Comparison of ENCODE assay signal across 8 mouse cellular contexts in genomic region chr16:93543704-93544103, GRCm38 (mm10).
DNase-seq lines count a peak whose midpoint lies in the region; ATAC-seq lines count a peak whose summit lies in the region.

No protein-coding gene starts in this region.

- no peak overlapping the region for H3K4me3 ChIP-seq in forebrain, embryonic 16.5 days (replicated peaks; ENCODE audit: low read length)
- no peak overlapping the region for H3K4me3 ChIP-seq in intestine, embryonic 16.5 days (ENCODE audit: low read length)
- no peak overlapping the region for H3K4me3 ChIP-seq in midbrain, embryonic 16.5 days (ENCODE audit: low read depth, low read length)
- no peak overlapping the region for H3K4me3 ChIP-seq in stomach, embryonic 15.5 days (replicated peaks)

- H3K27me3 ChIP-seq in forebrain, embryonic 16.5 days (replicated peaks; ENCODE audit: control insufficient read depth, insufficient read depth, low read length) = no peaks in the 10 kb centered on the region
- H3K27me3 ChIP-seq in intestine, embryonic 16.5 days (replicated peaks; ENCODE audit: control insufficient read depth, insufficient read depth, low read length) = no peaks in the 10 kb centered on the region
- H3K27me3 ChIP-seq in midbrain, embryonic 16.5 days (ENCODE audit: control insufficient read depth, insufficient read depth, low read depth, low read length) = no peaks in the 10 kb centered on the region
- H3K27me3 ChIP-seq in stomach, embryonic 15.5 days (replicated peaks) = no peaks in the 10 kb centered on the region

- no peaks in the 10 kb centered on the region for H3K36me3 ChIP-seq in forebrain, embryonic 16.5 days (ENCODE audit: control insufficient read depth, insufficient read depth)
- H3K36me3 ChIP-seq in intestine, embryonic 16.5 days (ENCODE audit: control insufficient read depth, insufficient read depth, low read length) = no peaks in the 10 kb centered on the region
- no peaks in the 10 kb centered on the region for H3K36me3 ChIP-seq in midbrain, embryonic 16.5 days (ENCODE audit: control insufficient read depth, insufficient read depth, low read length)
- H3K36me3 ChIP-seq in stomach, embryonic 15.5 days = no peaks in the 10 kb centered on the region

- no peaks in the 10 kb centered on the region for H3K4me1 ChIP-seq in forebrain, embryonic 16.5 days (replicated peaks; ENCODE audit: control insufficient read depth, insufficient read depth, low read length)
- H3K4me1 ChIP-seq in intestine, embryonic 16.5 days (ENCODE audit: control insufficient read depth, insufficient read depth, low read length) = no peaks in the 10 kb centered on the region
- H3K4me1 ChIP-seq in midbrain, embryonic 16.5 days (ENCODE audit: control insufficient read depth, insufficient read depth, low read length) = no peaks in the 10 kb centered on the region
- no peaks in the 10 kb centered on the region for H3K4me1 ChIP-seq in stomach, embryonic 15.5 days

- intact Hi-C loops in left cerebral cortex, postnatal 25 days (cut with DNase I) = loop anchor here (2.0 to 10.0 kb wide), 5 partner anchors 89 to 1229 kb away; no protein-coding TSS in a partner anchor

- H3K27ac ChIP-seq in forebrain, embryonic 16.5 days (ENCODE audit: low read length) = no peak overlapping the region
- H3K27ac ChIP-seq in intestine, embryonic 16.5 days (ENCODE audit: low read length) = no peak overlapping the region
- no peak overlapping the region for H3K27ac ChIP-seq in midbrain, embryonic 16.5 days (ENCODE audit: low read length)
- no peak overlapping the region for H3K27ac ChIP-seq in stomach, embryonic 15.5 days

- 2% methylated on average over 8 of the region's 8 CpGs for WGBS in forebrain, embryonic 16.5 days
- 2% methylated on average over 8 of the region's 8 CpGs for WGBS in intestine, embryonic 16.5 days
- WGBS in midbrain, embryonic 16.5 days = 4% methylated on average over 8 of the region's 8 CpGs
- 1% methylated on average over 8 of the region's 8 CpGs for WGBS in stomach, embryonic 15.5 days

- no peak overlapping the region for H3K9ac ChIP-seq in forebrain, embryonic 16.5 days (replicated peaks; ENCODE audit: low read depth, low read length)
- H3K9ac ChIP-seq in intestine, embryonic 16.5 days (ENCODE audit: low read depth, low read length) = no peak overlapping the region
- no peak overlapping the region for H3K9ac ChIP-seq in midbrain, embryonic 16.5 days (ENCODE audit: low read depth, low read length)
- no peak overlapping the region for H3K9ac ChIP-seq in stomach, embryonic 15.5 days

- no peaks in the 10 kb centered on the region for H3K9me3 ChIP-seq in forebrain, embryonic 16.5 days (ENCODE audit: control insufficient read depth, low read length)
- no peaks in the 10 kb centered on the region for H3K9me3 ChIP-seq in intestine, embryonic 16.5 days (ENCODE audit: control insufficient read depth, low read length)
- H3K9me3 ChIP-seq in midbrain, embryonic 16.5 days (replicated peaks; ENCODE audit: control insufficient read depth, low read length, poor library complexity, severe bottlenecking) = no peaks in the 10 kb centered on the region
- H3K9me3 ChIP-seq in stomach, embryonic 15.5 days = no peaks in the 10 kb centered on the region

- H3K4me2 ChIP-seq in forebrain, embryonic 16.5 days (ENCODE audit: low read length) = no peak overlapping the region
- no peak overlapping the region for H3K4me2 ChIP-seq in intestine, embryonic 16.5 days (ENCODE audit: low read depth, low read length)
- peak overlapping the region; percentile 29; the same call in 1 of the 2 replicates for H3K4me2 ChIP-seq in midbrain, embryonic 16.5 days (ENCODE audit: low read length)
- H3K4me2 ChIP-seq in stomach, embryonic 15.5 days = peak overlapping the region; percentile 14; the same call in 1 of the 2 replicates

- DNase-seq in urinary bladder, postnatal 36 days (ENCODE audit: low spot score in 2 of 2) = peak; percentile 31 to 34
- DNase-seq in urinary bladder, adult 2 months (ENCODE audit: low spot score) = no peak
- DNase-seq in cerebellum, adult 18-20 months = peak; percentile 37 to 47
- peak; percentile 74 to 88 for DNase-seq in left cerebral cortex, postnatal 25 days (ENCODE audit: low spot score in 2 of 2)

- peak; percentile 78 for ATAC-seq in forebrain, embryonic 16.5 days
- peak; percentile 51; the same call in 1 of the 2 replicates for ATAC-seq in intestine, embryonic 16.5 days
- peak; percentile 58 for ATAC-seq in midbrain, embryonic 16.5 days
- peak; percentile 24; the same call in 1 of the 2 replicates for ATAC-seq in stomach, embryonic 15.5 days (ENCODE audit: insufficient read depth, low FRiP score, low read depth)

Comparison
In these comparisons a context has a peak if more than half of its experiments do, and no peak if none do; other contexts are left out.
1. ATAC-seq: peak in every context shown above with its lines; median percentile 78 in forebrain, embryonic 16.5 days; 58 in midbrain, embryonic 16.5 days; 51 in intestine, embryonic 16.5 days; 24 in stomach, embryonic 15.5 days.
2. H3K4me2 ChIP-seq: peak in midbrain, embryonic 16.5 days (single experiment) and stomach, embryonic 15.5 days (single experiment); none in forebrain, embryonic 16.5 days (single experiment) and intestine, embryonic 16.5 days (single experiment).